Mouse (Mus musculus): ENCODE measurements around the gene Prrt1. TPM values are rescaled to one million over a fixed set of nuclear protein-coding genes. Genes with fewer than 3 reads are reported as not detected.

The Prrt1 gene
- polyA plus RNA-seq, 1 experiment from 2014 or later = 0.64 TPM

DNA sequence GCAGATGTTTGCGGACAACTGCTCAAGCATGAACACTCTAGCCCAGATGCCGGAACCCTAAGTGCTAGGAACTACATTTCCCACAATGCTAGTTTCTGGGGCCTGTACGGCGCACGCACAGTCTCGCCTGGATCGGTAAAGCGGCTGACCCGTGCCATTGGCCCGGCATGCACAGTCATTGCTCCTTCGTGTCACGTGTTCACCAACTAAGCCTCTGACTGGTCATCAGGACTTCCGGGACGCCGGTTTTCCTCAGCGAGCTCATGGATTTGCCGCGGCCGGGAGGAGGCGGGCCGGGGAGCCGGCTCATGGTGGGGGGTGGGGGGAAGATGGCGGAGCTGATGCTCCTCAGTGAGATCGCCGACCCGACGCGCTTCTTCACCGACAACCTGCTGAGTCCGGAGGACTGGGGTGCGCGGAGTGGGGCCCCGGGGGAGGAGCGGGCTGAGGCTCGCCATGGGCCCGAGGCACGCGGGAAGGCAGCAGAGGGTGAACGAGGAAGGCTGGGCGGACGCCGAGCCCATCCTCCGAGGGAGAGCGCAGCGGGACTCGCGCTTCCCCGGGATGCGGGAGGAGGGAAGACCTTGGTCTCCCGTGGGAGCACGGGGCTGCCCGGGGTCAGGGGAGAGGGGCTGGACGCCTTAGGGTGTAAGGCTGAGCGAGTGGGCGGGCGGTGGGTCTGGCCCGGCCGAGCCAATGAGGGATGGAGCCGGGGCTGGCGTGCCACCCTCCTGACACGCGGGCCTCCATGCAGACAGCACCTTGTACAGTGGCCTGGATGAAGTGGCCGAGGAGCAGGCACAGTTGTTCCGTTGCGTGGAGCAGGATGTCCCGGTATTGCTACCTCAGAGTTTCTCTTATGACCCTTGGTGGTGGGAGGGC, 17.8 kb downstream of the Prrt1 start, which contains the start of gene Atf6b:
Atf6b (plus strand) TSS at position 241 of the 882 bp plus-strand sequence.
- Histone ChIP-seq H3K36me3 (ENCODE audit: control insufficient read depth, insufficient read depth, low read length) (peaks cover 28% of the 10 kb centered on the region), H3K27ac (replicated peaks; ENCODE audit: low read depth, low read length) (peak within 1 kb of the TSS; percentile 40; the same call in 1 of the 2 replicates), H3K9me3 (ENCODE audit: control insufficient read depth, low read length) (no peaks in the 10 kb centered on the region), H3K27me3 (replicated peaks; ENCODE audit: control insufficient read depth, insufficient read depth, low read length) (no peaks in the 10 kb centered on the region), H3K4me3 (ENCODE audit: low read depth, low read length) (peak within 1 kb of the TSS; percentile 95), H3K4me1 (ENCODE audit: control insufficient read depth, insufficient read depth, low read length) (peaks cover 20% of the 10 kb centered on the region), H3K4me2 (ENCODE audit: low read depth, low read length) (peak within 1 kb of the TSS; percentile 88), H3K9ac (ENCODE audit: low read depth, low read length) (peak within 1 kb of the TSS; percentile 89)
- ATAC-seq (ENCODE audit: low read depth) (peak; percentile 98), DNase-seq (ENCODE audit: low spot score) (peak; percentile 100)
- WGBS = 2% methylated on average over 49 of the region's 66 CpGs

DNA sequence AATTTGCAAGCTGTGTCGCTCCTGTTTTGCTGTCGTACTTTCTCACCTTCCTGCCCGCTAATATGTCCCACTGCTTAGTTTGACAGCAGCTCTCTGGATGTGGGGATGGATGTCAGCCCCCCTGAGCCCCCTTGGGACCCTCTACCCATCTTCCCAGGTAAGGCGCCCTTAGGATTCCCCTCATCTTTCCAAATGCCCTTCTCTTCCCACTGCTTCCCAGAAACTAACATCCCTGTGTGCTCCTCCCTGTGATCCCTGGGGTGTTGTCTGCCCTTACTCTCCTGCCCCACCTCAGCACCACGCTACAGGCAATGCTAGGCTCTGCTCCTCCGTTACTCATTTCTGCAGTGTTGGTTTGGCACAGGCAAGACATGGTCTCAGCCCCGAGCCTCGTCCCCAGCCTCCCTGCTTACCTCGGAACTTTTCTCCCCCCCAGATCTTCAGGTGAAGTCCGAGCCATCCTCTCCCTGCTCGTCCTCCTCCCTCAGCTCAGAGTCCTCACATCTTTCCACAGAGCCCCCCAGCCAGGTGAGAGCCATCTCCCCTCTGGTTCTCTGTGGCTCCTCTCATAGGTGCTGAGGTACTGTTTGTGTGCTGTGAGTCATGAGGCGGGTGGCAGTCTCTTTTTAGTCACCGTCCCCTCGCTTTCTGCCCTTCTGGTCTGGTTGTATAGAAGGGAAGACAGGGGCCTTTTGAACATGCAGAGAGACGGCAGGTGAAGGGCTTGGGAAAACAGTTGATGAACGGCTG, 19.0 kb downstream of the Prrt1 start:
- Histone ChIP-seq H3K27me3 (replicated peaks; ENCODE audit: control insufficient read depth, insufficient read depth, low read length) (no peaks in the 10 kb centered on the region), H3K4me3 (ENCODE audit: low read depth, low read length) (peak overlapping the region; percentile 95), H3K36me3 (ENCODE audit: control insufficient read depth, insufficient read depth, low read length) (peaks cover 38% of the 10 kb centered on the region), H3K9ac (ENCODE audit: low read depth, low read length) (0 out of 2 replicates have a peak overlapping the region, but pooled peaks have one; percentile 89), H3K27ac (replicated peaks; ENCODE audit: low read depth, low read length) (no peak overlapping the region), H3K9me3 (ENCODE audit: control insufficient read depth, low read length) (no peaks in the 10 kb centered on the region), H3K4me2 (ENCODE audit: low read depth, low read length) (peak overlapping the region; percentile 88), H3K4me1 (ENCODE audit: control insufficient read depth, insufficient read depth, low read length) (peaks cover 20% of the 10 kb centered on the region)
- no peak for DNase-seq (ENCODE audit: low spot score)
- 78% methylated on average over 16 of the region's 16 CpGs for WGBS
- no peak for ATAC-seq (ENCODE audit: low read depth)

DNA sequence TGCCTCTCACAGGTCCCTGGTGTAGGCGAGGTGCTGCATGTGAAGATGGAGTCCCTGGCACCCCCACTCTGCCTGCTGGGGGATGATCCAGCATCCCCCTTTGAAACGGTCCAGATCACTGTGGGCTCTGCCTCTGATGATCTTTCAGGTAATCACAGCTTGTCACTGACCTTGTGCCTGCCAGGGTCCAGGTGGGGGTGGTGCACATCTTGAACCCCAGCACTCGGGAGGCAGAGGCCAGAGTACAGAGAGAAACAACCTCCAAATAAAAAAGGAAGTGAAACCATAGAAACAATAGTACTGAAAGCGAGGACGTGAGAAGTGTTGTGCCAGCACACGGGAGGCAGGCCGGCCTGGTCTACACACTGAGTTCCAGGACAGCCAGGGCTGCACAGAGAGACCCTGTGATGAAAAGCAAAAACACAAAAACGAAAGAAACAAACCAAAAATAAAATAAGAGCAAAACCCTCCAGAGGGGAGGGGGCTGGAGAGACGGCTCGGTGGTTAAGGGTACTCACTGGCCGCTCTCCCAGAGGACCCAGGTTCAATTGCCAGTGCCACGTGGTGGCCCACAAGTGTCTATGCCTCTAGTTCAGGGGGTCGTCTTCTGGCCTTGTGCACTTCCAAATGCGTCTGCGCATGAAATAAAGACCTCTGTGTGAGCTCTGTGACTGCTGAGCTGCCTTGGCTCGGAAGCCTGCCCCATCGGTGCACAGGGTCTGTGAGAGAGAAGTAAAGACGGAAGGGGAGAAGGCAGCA, 20.0 kb downstream of the Prrt1 start:
- Histone ChIP-seq H3K36me3 (ENCODE audit: control insufficient read depth, insufficient read depth, low read length) (peaks cover 39% of the 10 kb centered on the region), H3K4me2 (ENCODE audit: low read depth, low read length) (no peak overlapping the region), H3K4me1 (ENCODE audit: control insufficient read depth, insufficient read depth, low read length) (peaks cover 18% of the 10 kb centered on the region), H3K9ac (ENCODE audit: low read depth, low read length) (no peak overlapping the region), H3K9me3 (ENCODE audit: control insufficient read depth, low read length) (no peaks in the 10 kb centered on the region), H3K27ac (replicated peaks; ENCODE audit: low read depth, low read length) (no peak overlapping the region), H3K27me3 (replicated peaks; ENCODE audit: control insufficient read depth, insufficient read depth, low read length) (no peaks in the 10 kb centered on the region), H3K4me3 (ENCODE audit: low read depth, low read length) (no peak overlapping the region)
- no peak for ATAC-seq (ENCODE audit: low read depth)
- DNase-seq (ENCODE audit: low spot score) = no peak
- 86% methylated on average over 18 of the region's 18 CpGs for WGBS

DNA sequence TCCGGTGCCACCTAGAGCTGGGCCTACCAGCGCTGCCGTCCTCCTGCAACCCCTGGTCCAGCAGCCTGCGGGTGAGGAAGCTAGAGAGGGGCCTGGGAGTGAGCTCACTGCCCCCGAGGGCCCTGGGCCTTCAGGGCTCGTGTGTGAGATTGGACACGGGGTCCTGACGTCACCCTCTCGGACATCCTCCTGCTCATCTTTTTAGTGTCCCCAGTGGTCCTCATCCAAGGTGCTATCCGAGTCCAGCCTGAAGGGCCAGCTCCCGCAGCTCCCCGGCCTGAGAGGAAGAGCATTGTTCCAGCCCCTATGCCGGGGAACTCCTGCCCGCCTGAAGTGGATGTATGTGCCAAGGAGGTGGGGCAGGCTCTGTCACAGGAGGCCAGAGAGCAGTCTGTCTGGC, 21.4 kb downstream of the Prrt1 start:
- Histone ChIP-seq H3K9me3 (ENCODE audit: control insufficient read depth, low read length) (no peaks in the 10 kb centered on the region), H3K9ac (ENCODE audit: low read depth, low read length) (no peak overlapping the region), H3K4me1 (ENCODE audit: control insufficient read depth, insufficient read depth, low read length) (peaks cover 12% of the 10 kb centered on the region), H3K36me3 (ENCODE audit: control insufficient read depth, insufficient read depth, low read length) (peaks cover 42% of the 10 kb centered on the region), H3K27me3 (replicated peaks; ENCODE audit: control insufficient read depth, insufficient read depth, low read length) (no peaks in the 10 kb centered on the region), H3K4me2 (ENCODE audit: low read depth, low read length) (no peak overlapping the region), H3K4me3 (ENCODE audit: low read depth, low read length) (no peak overlapping the region), H3K27ac (replicated peaks; ENCODE audit: low read depth, low read length) (no peak overlapping the region)
- no peak for ATAC-seq (ENCODE audit: low read depth)
- DNase-seq (ENCODE audit: low spot score) = no peak
- WGBS = 87% methylated on average over 13 of the region's 14 CpGs

DNA sequence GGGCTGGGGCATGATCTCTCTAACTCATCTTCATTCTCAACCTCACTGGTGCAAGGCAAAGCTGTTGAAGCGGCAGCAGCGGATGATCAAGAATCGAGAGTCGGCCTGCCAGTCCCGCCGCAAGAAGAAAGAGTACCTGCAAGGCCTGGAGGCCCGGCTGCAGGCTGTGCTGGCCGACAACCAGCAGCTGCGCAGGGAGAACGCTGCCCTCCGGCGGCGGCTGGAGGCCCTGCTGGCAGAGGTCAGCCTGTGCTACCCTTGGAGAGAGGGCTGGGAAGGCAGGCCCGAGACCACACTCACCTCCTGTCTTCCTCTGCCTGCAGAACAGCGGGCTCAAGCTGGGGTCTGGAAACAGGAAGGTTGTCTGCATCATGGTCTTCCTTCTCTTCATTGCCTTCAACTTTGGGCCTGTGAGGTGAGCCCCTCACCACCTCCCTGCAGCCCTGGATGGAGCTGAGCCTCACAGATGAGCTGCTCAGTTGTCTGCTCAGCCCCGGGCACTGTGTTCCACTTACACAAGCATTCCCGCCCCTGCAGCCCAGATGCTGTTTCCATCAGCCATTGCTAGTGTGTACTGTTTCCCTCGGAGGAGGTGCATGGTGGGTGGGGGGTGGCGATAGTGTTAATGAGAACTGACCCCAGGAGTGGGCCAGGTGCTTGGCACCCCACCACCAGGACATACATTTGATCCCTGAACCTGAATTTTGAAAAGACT, 22.3 kb downstream of the Prrt1 start:
- 64% methylated on average over 19 of the region's 19 CpGs for WGBS
- DNase-seq (ENCODE audit: low spot score) = no peak

DNA sequence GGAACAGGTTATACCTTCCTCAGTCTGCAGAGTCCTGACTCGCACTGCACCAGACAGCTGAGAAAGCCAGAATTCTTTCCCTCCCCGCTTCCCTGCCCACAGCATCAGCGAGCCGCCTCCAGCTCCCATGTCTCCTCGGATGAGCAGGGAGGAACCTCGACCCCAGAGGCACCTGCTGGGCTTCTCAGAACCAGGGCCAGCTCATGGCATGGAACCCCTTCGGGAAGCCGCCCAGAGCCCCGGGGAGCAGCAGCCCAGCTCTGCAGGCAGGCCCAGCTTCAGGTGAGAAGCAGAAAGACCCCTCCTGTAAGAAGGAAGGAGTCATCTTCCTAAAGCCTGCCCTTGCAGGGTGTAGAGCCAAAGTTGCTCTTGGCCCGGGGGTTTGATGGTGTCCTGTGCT, 23.2 kb downstream of the Prrt1 start:
- Histone ChIP-seq H3K36me3 (ENCODE audit: control insufficient read depth, insufficient read depth, low read length) (peaks cover 42% of the 10 kb centered on the region), H3K9me3 (ENCODE audit: control insufficient read depth, low read length) (no peaks in the 10 kb centered on the region), H3K4me2 (ENCODE audit: low read depth, low read length) (no peak overlapping the region), H3K4me1 (ENCODE audit: control insufficient read depth, insufficient read depth, low read length) (peaks cover 14% of the 10 kb centered on the region), H3K27ac (replicated peaks; ENCODE audit: low read depth, low read length) (no peak overlapping the region), H3K4me3 (ENCODE audit: low read depth, low read length) (no peak overlapping the region), H3K9ac (ENCODE audit: low read depth, low read length) (no peak overlapping the region), H3K27me3 (replicated peaks; ENCODE audit: control insufficient read depth, insufficient read depth, low read length) (no peaks in the 10 kb centered on the region)
- DNase-seq (ENCODE audit: low spot score) = no peak
- WGBS = 87% methylated on average over 10 of the region's 10 CpGs
- no peak for ATAC-seq (ENCODE audit: low read depth)

More for the DNA sequence above, 22.3 kb downstream of the Prrt1 start:
- Histone ChIP-seq H3K4me3 (ENCODE audit: low read depth, low read length) (no peak overlapping the region), H3K9me3 (ENCODE audit: control insufficient read depth, low read length) (no peaks in the 10 kb centered on the region), H3K4me1 (ENCODE audit: control insufficient read depth, insufficient read depth, low read length) (peaks cover 14% of the 10 kb centered on the region), H3K27me3 (replicated peaks; ENCODE audit: control insufficient read depth, insufficient read depth, low read length) (no peaks in the 10 kb centered on the region), H3K9ac (ENCODE audit: low read depth, low read length) (no peak overlapping the region), H3K36me3 (ENCODE audit: control insufficient read depth, insufficient read depth, low read length) (peaks cover 42% of the 10 kb centered on the region), H3K27ac (replicated peaks; ENCODE audit: low read depth, low read length) (no peak overlapping the region), H3K4me2 (ENCODE audit: low read depth, low read length) (no peak overlapping the region)
- ATAC-seq (ENCODE audit: low read depth) = no peak

DNA sequence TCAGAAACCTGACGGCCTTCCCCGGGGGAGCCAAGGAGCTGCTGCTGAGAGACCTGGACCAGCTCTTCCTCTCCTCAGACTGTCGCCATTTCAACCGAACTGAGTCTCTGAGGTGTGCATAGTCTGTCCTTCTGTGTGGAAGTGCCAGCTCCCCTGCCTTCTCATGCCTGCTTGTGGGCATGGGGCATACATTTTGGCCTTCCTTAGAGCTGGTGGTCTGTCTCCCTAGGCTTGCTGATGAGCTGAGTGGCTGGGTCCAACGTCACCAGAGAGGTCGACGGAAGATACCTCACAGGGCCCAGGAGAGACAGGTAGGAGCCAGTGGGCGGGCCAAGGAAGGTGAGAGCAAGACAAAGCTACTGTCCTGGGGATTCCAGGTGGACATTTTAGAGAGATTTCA, 23.7 kb downstream of the Prrt1 start:
- DNase-seq (ENCODE audit: low spot score) (no peak), ATAC-seq (ENCODE audit: low read depth) (no peak)
- H3K4me1 ChIP-seq (ENCODE audit: control insufficient read depth, insufficient read depth, low read length) = peaks cover 9% of the 10 kb centered on the region
- peaks cover 42% of the 10 kb centered on the region for H3K36me3 ChIP-seq (ENCODE audit: control insufficient read depth, insufficient read depth, low read length)
- H3K27me3 ChIP-seq (replicated peaks; ENCODE audit: control insufficient read depth, insufficient read depth, low read length) = no peaks in the 10 kb centered on the region
- H3K9me3 ChIP-seq (ENCODE audit: control insufficient read depth, low read length) = no peaks in the 10 kb centered on the region
- H3K4me3 ChIP-seq (ENCODE audit: low read depth, low read length) = no peak overlapping the region
- WGBS = 88% methylated on average over 8 of the region's 8 CpGs
- no peak overlapping the region for H3K9ac ChIP-seq (ENCODE audit: low read depth, low read length)
- no peak overlapping the region for H3K27ac ChIP-seq (replicated peaks; ENCODE audit: low read depth, low read length)
- H3K4me2 ChIP-seq (ENCODE audit: low read depth, low read length) = no peak overlapping the region

Measured in embryonic facial prominence, embryonic 14.5 days (tissue).